Comparison of ENCODE assay signal across 21 mouse cellular contexts in genomic region chr16:78557573-78557972, GRCm38 (mm10). TPM values are rescaled to one million over a fixed set of nuclear protein-coding genes. Genes with fewer than 3 reads are reported as not detected.
DNase-seq lines count a peak whose midpoint lies in the region; ATAC-seq and TF ChIP-seq lines count a peak whose summit lies in the region.
"Had no signal": no experiment of that assay in that cellular context is flagged by ENCODE, and none has a peak within 500 bp of the region (broad histone marks: within the 10 kb centered on the region; RNA-seq: fewer than 3 reads in every experiment).

No protein-coding gene starts in this region.

- no peak for TF ChIP-seq CTCF in left cerebral cortex, adult 2 months (IDR thresholded peaks at IDR 0.05)
- TF ChIP-seq CTCF in layer of hippocampus, adult 2 months (conservative IDR thresholded peaks at IDR 0.05) = no peak

- intact Hi-C loops in left cerebral cortex, adult 2 months (cut with DNase I) = no loop called here

- ATAC-seq in granulocyte monocyte progenitor cell, adult 5-6 weeks (replicated peaks; ENCODE audit: poor library complexity, severe bottlenecking) = peak; percentile 80
- ATAC-seq: forebrain, embryonic 15.5 days; intestine, embryonic 16.5 days had no signal

- peak; percentile 21 for DNase-seq in lung, postnatal 36 days
- DNase-seq in lung, adult 18-20 months = no peak
- peak; percentile 41 to 51 for DNase-seq in B cell, adult 2 months
- peak; percentile 74 for DNase-seq in naive thymus-derived CD4-positive, alpha-beta T cell, adult 2 months (ENCODE audit: low read depth)
- no peak for DNase-seq in right cerebral cortex, postnatal 4 days
- no peak for DNase-seq in left cerebral cortex, adult 2 months (ENCODE audit: extremely low spot score in 1 of 2, low spot score in 2 of 2)
- no peak for DNase-seq in layer of hippocampus, adult 2 months (ENCODE audit: low spot score in 2 of 2)
- DNase-seq: adrenal gland, postnatal 10 days; cerebellum, adult 18-20 months; cerebellum, postnatal 36 days; heart, adult 2 months; thymus, postnatal 4 days had no signal

- H3K27ac ChIP-seq in left cerebral cortex, adult 2 months = no peak overlapping the region
- no peak overlapping the region for H3K27ac ChIP-seq in layer of hippocampus, adult 2 months
- H3K27ac ChIP-seq: forebrain, embryonic 15.5 days; heart, adult 2 months; heart, embryonic 15.5 days; kidney, embryonic 15.5 days; limb, embryonic 10.5 days; neural tube, embryonic 13.5 days; stomach, embryonic 15.5 days had no signal

- no peak overlapping the region for H3K4me3 ChIP-seq in left cerebral cortex, adult 2 months
- H3K4me3 ChIP-seq in layer of hippocampus, adult 2 months = no peak overlapping the region
- H3K4me3 ChIP-seq: erythroblast, embryonic 14.5 days; forebrain, embryonic 15.5 days; heart, adult 2 months; heart, embryonic 15.5 days; kidney, embryonic 15.5 days; limb, embryonic 10.5 days; neural tube, embryonic 13.5 days; stomach, embryonic 15.5 days had no signal

RNA-seq across cellular contexts. Expression of gene D16Ertd472e, which starts 18.9 kb away (rescaled TPM):
- total RNA-seq in granulocyte monocyte progenitor cell, adult 5-6 weeks (2014; fragmentation: Nextera tagmentation) = 26.8 and 52.8 TPM in 2 replicates
- total RNA-seq in granulocyte monocyte progenitor cell, adult 5-6 weeks (2017) = 53.9 and 58.5 TPM in 2 replicates
- total RNA-seq in left cerebral cortex, adult 2 months (2021) = 1 to 10 TPM; 7.6 to 8.4 TPM
- 10 to 100 TPM; 15.8 to 16.8 TPM for total RNA-seq in layer of hippocampus, adult 2 months (2021)

Comparison
In these comparisons a context has a peak if more than half of its experiments do, and no peak if none do; other contexts are left out.
1. DNase-seq: peak in lung, postnatal 36 days (single experiment), B cell, adult 2 months (2 of 2) and naive thymus-derived CD4-positive, alpha-beta T cell, adult 2 months (single experiment); none in lung, adult 18-20 months (0 of 2), right cerebral cortex, postnatal 4 days (single experiment), left cerebral cortex, adult 2 months (0 of 2) and layer of hippocampus, adult 2 months (0 of 2).